Mouse (Mus musculus): Measurements from ENCODE around the gene 1700003E16Rik. TPM values are rescaled to one million over a fixed set of nuclear protein-coding genes. Genes with fewer than 3 reads are reported as not detected.
A peak's percentile ranks its signal among the peaks of the same experiment; 100 is the strongest.

The 1700003E16Rik gene
- total RNA-seq, 4 experiments from 2014 or later: 21.2 to 23.8 (median 22.7) TPM

DNA sequence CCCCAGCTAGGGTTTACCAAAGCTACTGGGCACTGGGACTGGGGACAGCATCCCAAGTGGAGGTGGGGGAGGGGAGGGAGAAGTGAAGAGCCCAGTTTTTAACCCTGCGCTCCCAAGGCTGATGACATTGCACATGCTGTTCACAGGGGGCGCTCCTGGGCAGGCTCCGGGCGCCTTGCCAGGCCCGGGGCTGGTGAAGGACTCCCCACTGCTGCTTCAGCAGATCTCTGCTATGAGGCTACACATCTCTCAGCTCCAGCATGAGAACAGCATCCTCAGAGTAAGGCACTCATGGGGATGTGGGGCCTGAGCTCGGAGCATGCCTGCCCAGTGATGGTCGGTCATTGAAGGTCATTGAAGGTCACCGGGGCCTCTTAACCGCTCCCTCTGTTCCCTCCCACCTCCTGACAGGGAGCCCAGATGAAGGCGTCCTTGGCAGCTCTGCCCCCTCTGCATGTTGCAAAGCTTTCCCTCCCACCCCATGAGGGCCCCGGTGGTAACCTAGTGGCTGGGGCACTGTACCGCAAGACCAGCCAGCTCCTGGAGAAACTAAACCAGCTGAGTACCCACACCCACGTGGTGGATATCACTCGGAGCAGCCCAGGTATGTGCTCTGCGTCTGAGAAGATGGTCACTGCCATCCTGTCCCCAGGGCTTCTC lies 41.3 kb downstream of the 1700003E16Rik start:
- DNase-seq (ENCODE audit: low spot score in 2 of 2): peak; percentile 65 to 73

DNA sequence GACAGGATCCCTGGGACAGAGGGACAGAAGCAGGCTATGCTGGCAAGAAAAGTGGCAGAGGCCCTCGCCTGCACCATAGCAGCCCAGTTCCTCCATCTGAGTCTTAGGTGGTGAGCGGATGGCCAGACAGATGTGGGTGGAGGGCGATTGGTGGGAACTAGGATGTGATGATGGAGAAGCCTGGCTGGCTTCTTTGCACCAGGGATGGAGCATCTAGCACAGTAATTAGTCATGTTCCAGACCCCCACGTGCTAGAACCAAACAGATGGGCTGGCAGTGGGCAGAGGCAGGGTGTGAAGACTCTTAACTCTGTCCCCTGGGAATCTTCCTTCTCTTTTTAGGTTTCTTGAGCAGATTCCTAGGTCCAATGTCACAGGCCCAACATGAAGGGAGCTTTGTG lies 47.1 kb downstream of the 1700003E16Rik start:
- peak in 1 of 2 experiments; percentile 7 for DNase-seq (ENCODE audit: low spot score in 2 of 2)

DNA sequence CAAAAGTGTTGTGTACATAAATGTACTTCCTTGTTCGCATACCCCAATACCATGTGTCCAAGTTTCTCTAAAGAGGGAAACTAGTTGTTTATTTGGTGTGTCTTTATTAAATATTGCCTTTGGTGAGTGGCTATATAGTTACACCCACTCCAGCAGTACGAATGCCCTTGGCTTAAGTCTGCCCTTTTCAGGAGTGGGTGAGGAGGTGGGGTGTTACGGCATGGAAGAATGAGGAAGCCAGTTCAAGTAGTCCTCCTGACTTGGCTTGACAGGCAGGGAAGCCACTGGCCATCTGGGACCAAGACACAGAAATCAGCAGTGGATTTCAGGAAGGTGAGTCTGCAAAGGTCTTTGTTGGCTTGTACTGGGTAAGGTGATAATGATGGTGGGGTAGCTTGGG lies 49.6 kb downstream of the 1700003E16Rik start:
- no peak for DNase-seq (ENCODE audit: low spot score in 2 of 2)

DNA sequence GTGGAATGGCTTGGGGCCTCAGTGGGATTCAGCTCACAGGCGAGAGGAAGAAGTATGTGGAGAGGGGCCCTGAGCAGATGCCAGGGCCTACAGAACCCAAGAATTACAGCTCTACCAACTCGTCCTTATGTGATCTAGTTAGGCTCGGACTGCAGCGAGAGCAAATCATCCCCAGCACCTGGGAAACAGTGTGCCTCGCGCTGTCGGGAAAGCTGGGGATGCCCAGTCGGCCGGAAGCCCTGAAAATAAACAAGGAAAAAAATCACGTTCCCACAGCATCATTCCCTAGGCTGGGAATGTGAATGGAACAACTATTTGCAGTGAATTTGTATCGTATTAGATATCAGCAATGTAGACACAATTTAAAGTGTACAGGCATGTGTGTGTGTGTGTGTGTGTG lies 50.1 kb downstream of the 1700003E16Rik start:
- no peak for DNase-seq (ENCODE audit: low spot score in 2 of 2)

DNA sequence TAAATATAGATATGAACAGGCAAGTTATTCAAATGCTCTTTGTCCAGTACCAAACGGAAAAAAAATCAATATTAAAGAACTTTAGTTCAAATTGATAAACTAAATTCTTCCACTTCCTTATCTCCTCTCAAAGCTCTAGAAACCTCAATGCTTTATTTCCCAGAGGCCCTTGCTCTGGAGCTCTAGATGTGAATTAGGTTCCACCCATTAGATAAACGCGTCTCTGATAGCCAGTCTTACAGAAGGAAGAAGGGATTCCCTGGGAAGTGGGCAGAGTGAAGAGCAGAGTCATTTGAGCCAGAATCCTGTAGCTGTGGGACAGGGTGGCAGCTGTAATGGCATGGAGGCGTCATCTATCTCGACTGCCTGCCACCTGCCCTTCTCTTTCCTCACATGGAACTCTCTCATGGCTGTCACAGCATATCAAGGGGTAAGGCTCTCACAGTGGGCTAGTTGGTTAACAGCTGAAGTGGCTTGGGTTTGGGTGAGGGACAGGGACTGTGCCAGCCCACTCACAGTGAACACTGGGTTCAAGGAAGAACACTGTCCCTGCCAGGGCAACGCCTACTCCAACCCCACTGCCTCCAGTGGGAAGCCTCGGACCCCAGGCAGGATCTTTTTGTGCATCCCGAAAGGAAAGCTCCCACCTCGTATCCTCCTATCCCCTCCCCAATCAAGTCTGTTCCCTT lies 51.3 kb downstream of the 1700003E16Rik start:
- DNase-seq (ENCODE audit: low spot score in 2 of 2): no peak

DNA sequence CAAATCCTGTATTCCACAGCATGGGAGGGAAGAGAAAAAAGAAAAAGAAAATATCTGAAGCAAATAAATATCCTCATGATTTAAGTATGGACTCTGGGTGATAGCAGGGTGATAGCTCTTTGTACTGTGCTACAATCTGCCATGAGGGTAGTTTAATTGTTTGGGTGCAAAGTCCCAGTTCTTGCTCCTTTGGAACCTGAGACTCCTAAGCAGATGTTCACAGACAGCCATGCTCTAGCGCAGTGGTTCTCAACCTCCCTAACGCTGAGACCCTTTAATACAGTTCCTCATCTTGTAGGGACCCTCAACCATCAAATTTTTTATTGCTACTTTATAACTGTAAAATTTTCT lies 51.8 kb downstream of the 1700003E16Rik start:
- DNase-seq (ENCODE audit: low spot score in 2 of 2): no peak

DNA sequence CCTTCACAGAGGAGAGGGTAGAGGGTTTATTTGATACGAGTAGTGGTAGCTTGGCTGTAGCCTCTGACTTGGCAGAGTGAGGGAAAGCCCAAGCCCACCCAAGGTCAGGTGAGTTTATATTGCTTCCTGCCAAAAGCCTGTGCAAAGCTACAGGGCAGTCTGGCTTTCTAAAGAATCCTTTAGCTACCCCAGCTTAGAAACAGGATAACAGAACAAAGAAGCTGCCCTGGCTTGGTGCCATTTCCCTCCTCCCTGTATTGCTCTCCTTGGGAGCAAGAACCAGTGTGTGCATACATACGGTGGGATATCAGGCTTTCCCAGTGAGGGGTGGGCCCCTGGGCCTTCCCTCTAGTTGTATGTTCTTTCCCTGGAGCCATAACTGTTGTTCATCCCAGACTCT lies 54.3 kb downstream of the 1700003E16Rik start:
- no peak for DNase-seq (ENCODE audit: low spot score in 2 of 2)

DNA sequence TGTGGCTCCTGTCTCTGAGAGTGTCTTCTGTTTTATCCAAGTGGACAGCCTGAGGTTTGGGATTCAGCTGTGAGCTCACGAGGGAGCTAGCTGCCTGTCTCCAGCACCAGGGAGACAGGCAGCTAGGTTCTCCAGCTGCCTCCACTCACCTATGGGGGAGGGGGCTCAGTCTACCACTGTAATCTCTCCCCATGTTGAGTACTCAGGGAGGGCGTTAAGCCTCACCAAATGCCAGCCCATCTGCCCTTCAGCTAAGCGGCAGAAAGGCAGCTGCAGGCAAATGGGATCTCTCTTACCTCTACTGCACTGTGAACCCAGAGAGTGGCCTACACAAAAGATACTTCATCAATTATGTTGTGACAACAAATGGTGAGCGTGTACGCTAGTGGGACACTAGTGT lies 55.3 kb downstream of the 1700003E16Rik start:
- no peak for DNase-seq (ENCODE audit: low spot score in 2 of 2)

Other genes with a start within 250 kb of the 1700003E16Rik start
- gene Sema4f, start 216.6 kb upstream of the 1700003E16Rik start, total RNA-seq (2022): 10 to 100 TPM; 33.5 to 44.9 (median 40.1) TPM
- under 1 TPM in 2 of 4 experiments, not detected in 2; 0.18 to 0.23 TPM for gene M1ap, start 209.5 kb upstream of the 1700003E16Rik start, total RNA-seq (2022)
- 1 to 10 TPM; 3.3 to 7.4 (median 5.0) TPM for gene Dok1, start 122.9 kb upstream of the 1700003E16Rik start, total RNA-seq (2022)
- gene Loxl3, start 122.2 kb upstream of the 1700003E16Rik start, total RNA-seq (2022): 1 to 10 TPM; 2.5 to 4.7 (median 3.2) TPM
- gene Aup1, start 101.9 kb upstream of the 1700003E16Rik start, total RNA-seq (2022): 100 to 1,000 TPM; 123 to 153 (median 136) TPM
- 10 to 100 TPM; 50.0 to 60.6 (median 51.8) TPM for gene Htra2, start 101.1 kb upstream of the 1700003E16Rik start, total RNA-seq (2022)
- gene Dqx1, start 98.6 kb upstream of the 1700003E16Rik start, total RNA-seq (2022): 1 to 10 TPM in 3 of 4 experiments, under 1 TPM in 1; 0.41 to 2.1 (median 1.5) TPM
- gene Tlx2, start 86.1 kb upstream of the 1700003E16Rik start, total RNA-seq (2022): not detected
- gene Pcgf1, start 78.5 kb upstream of the 1700003E16Rik start, total RNA-seq (2022): 10 to 100 TPM; 32.0 to 37.0 (median 34.0) TPM
- gene Lbx2, start 70.0 kb upstream of the 1700003E16Rik start, total RNA-seq (2022): 1 to 10 TPM in 1 of 4 experiments, under 1 TPM in 2, not detected in 1; 0.54 to 1.5 (median 0.68) TPM
- gene Ccdc142, start 54.8 kb upstream of the 1700003E16Rik start, total RNA-seq (2022): 10 to 100 TPM in 1 of 4 experiments, 1 to 10 TPM in 3; 6.6 to 13.8 (median 8.9) TPM
- 1 to 10 TPM; 7.5 to 9.1 (median 8.5) TPM for gene Gm42688, start 54.8 kb upstream of the 1700003E16Rik start, total RNA-seq (2022)
- 10 to 100 TPM; 52.2 to 63.0 (median 61.9) TPM for gene Mrpl53, start 47.4 kb upstream of the 1700003E16Rik start, total RNA-seq (2022)
- 10 to 100 TPM; 23.7 to 30.1 (median 28.2) TPM for gene Mogs, start 40.9 kb upstream of the 1700003E16Rik start, total RNA-seq (2022)
- gene Wbp1, start 34.8 kb upstream of the 1700003E16Rik start, total RNA-seq (2022): 10 to 100 TPM; 47.2 to 57.7 (median 52.1) TPM
- 10 to 100 TPM; 20.6 to 29.8 (median 26.7) TPM for gene Ino80b, start 31.0 kb upstream of the 1700003E16Rik start, total RNA-seq (2022)
- 10 to 100 TPM; 75.6 to 85.0 (median 80.3) TPM for gene Rtkn, start 20.9 kb upstream of the 1700003E16Rik start, total RNA-seq (2022)
- 10 to 100 TPM; 23.4 to 27.5 (median 26.9) TPM for gene Wdr54, start within 50 bp of the 1700003E16Rik start, total RNA-seq (2022)
- 100 to 1,000 TPM; 363 to 385 (median 379) TPM for gene Dctn1, start 9.5 kb downstream of the 1700003E16Rik start, total RNA-seq (2022)
- 1 to 10 TPM in 2 of 4 experiments, under 1 TPM in 2; 0.21 to 1.5 (median 0.78) TPM for gene Slc4a5, start 63.4 kb downstream of the 1700003E16Rik start, total RNA-seq (2022)
- 10 to 100 TPM in 1 of 4 experiments, 1 to 10 TPM in 3; 5.7 to 10.6 (median 9.5) TPM for gene Mthfd2, start 169.5 kb downstream of the 1700003E16Rik start, total RNA-seq (2022)
- gene Mob1a, start 169.6 kb downstream of the 1700003E16Rik start, total RNA-seq (2022): 10 to 100 TPM; 20.5 to 31.0 (median 26.1) TPM
- 10 to 100 TPM; 33.5 to 55.4 (median 42.2) TPM for gene Bola3, start 192.7 kb downstream of the 1700003E16Rik start, total RNA-seq (2022)

Measured in layer of hippocampus, adult 8-10 months (tissue).